Mouse (Mus musculus): ENCODE results near the gene Arfip2.

Arfip2 gene

DNA sequence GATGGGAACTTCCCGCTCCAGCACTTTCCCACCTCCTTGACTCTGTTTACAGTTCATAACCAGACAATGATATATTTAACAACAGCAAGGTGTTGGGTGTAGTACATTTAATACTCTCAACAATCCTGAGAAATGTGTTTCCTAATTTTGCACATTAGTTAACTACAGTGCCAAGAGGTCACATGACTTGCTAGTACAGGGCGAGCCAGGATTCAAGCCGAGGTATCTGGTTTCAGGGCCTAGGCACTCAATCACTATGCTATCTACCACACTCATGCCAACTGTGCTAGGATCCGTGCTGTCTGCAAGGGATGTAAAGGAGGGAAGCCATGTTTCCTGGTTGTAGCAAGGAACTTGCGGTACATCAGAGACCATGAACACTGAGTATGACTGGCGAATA is 23.7 kb downstream of the Arfip2 start:
- intact Hi-C loops (cut with DNase I): no loop called here

DNA sequence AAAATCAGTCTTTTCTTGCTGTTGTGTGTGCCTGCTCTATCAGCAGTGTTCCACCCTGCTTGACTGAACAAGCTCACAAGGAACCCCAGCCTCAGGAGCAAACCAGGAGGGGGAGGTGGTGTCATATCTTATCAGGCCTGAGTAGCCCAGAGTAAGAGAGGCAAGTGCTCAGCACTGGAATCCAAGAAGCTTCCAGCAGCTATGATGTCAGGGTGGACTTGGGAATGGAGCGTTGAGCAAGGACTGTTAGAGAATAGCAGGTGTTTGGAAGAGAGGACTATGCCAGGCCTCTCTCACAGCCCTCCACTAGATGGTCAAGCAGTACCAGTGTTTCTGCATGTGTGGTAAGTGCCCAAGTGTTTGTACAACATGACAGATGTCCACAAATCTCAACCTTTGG is 24.5 kb downstream of the Arfip2 start:
- intact Hi-C loops (cut with DNase I): no loop called here

DNA sequence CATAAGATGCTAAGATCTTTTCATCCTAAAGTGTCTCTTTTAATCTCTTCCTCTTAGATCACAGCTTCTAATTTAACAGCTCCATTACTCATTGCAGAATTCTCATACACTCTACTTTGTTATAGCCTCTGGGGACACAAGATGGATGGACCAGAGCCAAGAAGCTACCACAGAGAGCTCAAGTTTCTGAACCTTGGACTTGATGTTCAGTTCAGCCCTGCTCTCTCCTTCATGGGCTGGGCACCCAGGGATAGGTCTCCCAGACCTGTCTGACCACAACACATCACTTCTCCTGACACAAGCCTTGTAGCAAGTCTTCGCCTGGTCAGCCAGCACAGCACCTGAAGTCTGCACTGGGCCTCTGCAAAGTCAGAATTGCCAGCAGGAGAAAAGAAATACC is 25.8 kb downstream of the Arfip2 start:
- intact Hi-C loops (cut with DNase I): no loop called here

DNA sequence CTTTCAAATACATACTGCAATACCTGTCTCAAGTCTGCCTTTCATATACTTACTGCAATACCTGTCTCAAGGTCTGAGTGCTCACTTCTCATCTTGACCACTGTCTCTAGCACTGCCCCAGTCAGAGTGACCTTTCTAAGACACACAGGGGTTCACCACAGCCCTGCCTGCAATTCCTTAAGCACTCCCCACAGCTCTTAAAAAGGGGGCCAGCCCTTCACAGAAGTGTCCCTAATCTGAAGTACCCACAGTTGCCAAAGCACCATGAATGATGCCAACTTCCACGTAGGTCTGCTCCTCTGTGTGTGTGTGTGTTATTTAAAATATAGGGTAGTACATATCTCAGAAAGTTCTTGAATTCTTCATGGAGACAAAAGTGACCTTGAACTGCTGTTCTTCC is 28.4 kb downstream of the Arfip2 start:
- intact Hi-C loops (cut with DNase I): no loop called here

DNA sequence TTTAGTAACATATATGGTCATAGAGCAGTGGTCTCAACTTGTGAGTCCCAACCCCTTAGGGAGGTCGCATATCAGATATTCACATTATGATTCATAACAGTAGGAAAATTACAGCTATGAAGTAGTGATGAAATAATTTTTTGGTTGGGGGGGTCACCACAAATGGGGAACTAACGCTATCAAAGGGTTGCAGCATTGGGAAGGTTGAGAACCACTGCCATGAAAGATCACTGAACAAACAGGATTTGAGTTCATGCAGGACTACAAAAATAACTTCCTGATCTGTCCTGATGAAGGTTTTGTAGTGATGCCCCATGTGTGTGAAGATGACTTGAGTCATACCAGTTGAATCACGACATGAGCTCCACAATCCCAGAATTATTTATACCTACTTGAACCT is 31.7 kb downstream of the Arfip2 start:
- intact Hi-C loops (cut with DNase I): no loop called here

DNA sequence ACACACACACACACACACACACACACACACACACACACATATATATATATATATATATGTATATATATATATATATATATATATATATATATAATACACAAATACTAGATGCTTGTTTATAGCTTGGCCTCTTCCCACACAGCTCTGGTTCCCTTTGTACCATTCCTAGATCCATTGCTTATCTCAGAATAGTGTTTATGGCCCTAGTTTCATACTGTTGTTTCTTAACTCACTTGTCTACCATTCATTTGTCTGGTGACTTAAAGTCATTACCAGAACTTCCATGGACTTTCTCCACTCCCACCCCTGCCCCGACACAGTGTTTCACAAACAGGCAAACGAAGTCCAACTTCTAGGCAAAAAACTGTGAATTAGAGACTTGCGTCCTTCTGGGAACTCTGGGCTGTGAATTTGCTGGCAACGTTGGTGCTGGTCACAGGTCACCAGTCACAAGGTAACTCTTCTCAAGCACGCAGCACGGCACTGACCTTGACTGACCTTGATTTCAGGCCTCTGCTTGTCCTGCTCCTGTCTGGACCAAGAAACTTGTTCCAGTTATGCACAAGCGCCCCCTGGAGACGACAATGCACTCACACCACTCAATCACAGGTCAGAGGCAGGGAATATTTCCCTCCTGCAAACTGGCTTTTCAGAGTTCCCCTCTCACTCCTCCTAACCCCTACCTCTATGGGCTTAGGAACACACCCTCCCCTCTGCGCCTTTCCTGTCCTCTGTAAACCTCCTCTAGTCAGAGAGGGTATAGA is 37.2 kb downstream of the Arfip2 start:
- intact Hi-C loops (cut with DNase I): loop anchor here (1.0 to 5.0 kb wide), 2 partner anchors 51 to 69 kb away; partner anchors contain the start of gene Smpd1

DNA sequence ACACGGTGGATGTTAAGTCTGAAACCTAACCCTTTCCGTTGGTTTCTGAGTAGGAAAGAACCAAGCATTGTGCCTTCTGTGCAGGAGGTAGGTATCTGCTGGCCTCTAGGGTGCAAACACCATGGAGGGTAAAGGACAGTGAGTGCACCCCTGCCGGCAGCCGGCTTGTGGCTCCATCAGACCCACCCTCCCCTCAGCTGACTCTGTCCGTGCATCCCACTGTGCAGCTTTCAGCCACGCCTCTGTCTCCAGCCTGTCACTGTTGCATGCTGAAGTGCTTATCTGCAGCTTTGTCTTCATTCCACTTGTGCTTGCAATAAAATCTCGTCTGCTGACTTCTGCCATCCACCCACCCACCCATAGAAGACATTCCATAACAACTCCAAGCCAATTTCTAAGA is 50.1 kb downstream of the Arfip2 start:
- intact Hi-C loops (cut with DNase I): no loop called here

DNA sequence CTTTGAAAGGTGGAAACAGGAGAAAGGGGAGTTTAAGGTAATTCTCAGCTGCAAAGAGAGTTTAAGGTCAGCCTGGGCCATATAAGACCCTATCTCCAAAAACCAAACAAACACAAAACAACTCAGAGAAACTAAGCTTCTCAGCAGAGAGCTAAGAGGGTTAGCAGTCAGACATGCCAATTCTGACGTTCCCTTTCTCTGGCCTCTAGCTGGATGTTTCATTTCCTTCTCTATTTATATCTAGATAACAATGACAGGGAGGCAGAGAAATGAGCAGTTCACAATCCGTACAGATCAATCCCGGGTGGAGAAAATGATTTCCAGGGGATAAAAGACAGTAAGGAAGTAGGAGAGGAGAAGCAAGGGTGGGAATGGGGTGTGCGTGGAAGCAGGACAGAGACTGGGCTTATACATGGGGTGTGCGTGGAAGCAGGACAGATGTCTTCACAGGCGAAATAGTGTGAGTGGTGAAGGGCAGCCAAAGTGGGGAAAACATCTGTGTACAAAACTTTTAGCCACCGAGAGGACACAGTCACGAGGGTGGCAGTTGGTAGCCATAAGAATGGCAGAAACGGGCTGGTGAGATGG is 51.8 kb downstream of the Arfip2 start:
- intact Hi-C loops (cut with DNase I): no loop called here

Data from adrenal gland (tissue).